Mouse (Mus musculus) brain, adult 10 weeks (tissue): ENCODE results near the gene Gm9913. TPM values are rescaled to one million over a fixed set of nuclear protein-coding genes. Genes with fewer than 3 reads are reported as not detected.

Experiments
- polyA plus RNA-seq: library from polyadenylated mRNA; stranded (reverse); fragments of 350-450 nt; fragmentation: Illumina TruSeq; extraction: RNeasy Lipid Tissue Mini Kit (QIAGEN cat#74804); gene quantifications from one replicate; pipeline ENCODE4 v1.2.3, GENCODE M21; 2015; ENCODE audit warnings: low read depth, low replicate concordance

The Gm9913 gene
- polyA plus RNA-seq, result not detected

DNA sequence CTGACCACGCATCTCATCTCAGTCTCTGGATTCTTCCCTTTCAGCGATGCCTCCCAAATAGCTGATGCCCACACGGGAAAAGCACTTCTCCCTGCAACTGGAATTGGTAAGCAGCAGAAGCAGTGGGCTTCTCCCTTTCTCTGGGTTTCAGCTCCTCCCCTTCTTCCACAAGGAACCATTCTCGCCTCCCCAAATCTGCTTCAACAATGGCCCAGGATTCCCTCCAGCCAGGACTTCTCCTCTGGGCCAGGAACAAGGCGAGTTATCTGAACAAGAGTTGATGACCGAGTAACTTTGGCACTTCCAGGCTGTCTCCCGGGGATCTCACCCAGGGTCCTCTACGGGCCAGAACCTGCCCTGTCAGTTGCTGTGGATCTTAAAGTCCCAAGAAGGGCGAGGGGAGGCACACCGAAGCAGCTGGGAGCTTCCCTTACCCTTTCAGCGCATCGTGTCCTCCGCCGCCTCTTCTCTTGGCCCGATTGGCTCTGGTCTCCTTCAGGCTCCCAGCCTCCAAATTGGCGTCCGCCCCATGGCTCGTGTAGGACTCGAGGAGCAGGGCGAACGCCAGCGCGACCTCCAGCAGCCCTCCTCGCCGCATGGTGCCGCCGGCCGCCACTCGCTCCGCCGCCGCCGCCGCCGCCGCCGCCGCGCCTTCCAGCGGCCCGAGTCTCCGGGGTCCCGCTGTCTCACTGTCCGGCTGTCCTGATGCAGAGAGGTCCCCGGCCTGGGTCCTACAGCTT is at the start of gene Gm9913:
Gm9913 (plus strand) TSS at position 84 of the 740 bp plus-strand sequence.

DNA sequence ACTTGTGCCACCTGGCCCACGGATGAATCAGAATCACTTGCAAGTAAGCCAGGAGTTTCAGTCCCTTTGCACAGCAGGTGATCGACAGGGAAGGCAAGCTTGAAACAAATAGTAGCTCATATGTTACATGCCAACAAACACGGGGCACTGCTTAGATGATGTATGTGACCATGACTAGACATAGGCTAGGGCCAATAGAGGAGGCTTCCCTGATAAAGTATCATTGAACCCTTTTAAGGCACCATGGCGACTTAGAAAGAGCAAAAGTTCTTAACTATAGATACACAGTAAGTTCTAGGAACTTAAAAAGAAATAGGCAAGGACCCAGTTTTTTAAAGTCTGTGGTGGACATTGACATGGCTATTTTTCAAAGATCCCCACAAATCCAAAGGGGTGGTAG is 3.0 kb downstream of the Gm9913 start, which contains the start of gene Fbn1:
Fbn1 (minus strand) TSS at position 101 of the 400 bp plus-strand sequence.

Other genes with a start within 250 kb of the Gm9913 start
- 2.2 TPM for gene Fbn1, start 2.9 kb downstream of the Gm9913 start, polyA plus RNA-seq
- 1.4 TPM for gene Cep152, start 120.0 kb downstream of the Gm9913 start, polyA plus RNA-seq
- gene Eid1, start 168.0 kb downstream of the Gm9913 start, polyA plus RNA-seq, result 294 TPM
- gene Shc4, start 219.1 kb downstream of the Gm9913 start, polyA plus RNA-seq, result 5.4 TPM